Mouse (Mus musculus) embryonic facial prominence, embryonic 14.5 days (tissue): Measurements from ENCODE around the gene Gm39115. TPM values are rescaled to one million over a fixed set of nuclear protein-coding genes. Genes with fewer than 3 reads are reported as not detected.
A peak's percentile ranks its signal among the peaks of the same experiment; 100 is the strongest.

Experiments used
- ATAC-seq: fragments of 200-750 bp; cut with Nextera tagmentation; 2 replicates; pipeline ENCODE4 v1.8.0; 2017; ENCODE audit warnings: low read depth, moderate number of reproducible peaks, moderate TSS enrichment
- DNase-seq: peaks from one replicate; pipeline ENCODE4 v3.0.0-alpha.2; 2015; ENCODE audit warnings: low spot score
- H3K27ac ChIP-seq: fragments of 300-500 bp; sonication (generic); replicated peaks from 2 replicates; pipeline ENCODE4 v1.5.1; 2014; ENCODE audit warnings: low read depth, mild to moderate bottlenecking, low read length, moderate library complexity
- H3K27me3 ChIP-seq: fragments of 300-500 bp; sonication (generic); replicated peaks from 2 replicates; pipeline ENCODE4 v1.6.1; 2014; ENCODE audit warnings: low read length; ENCODE audit not compliant: control insufficient read depth, insufficient read depth
- H3K36me3 ChIP-seq: fragments of 300-500 bp; sonication (generic); 2 replicates; pipeline ENCODE4 v1.6.1; 2014; ENCODE audit warnings: low read length, mixed read lengths; ENCODE audit not compliant: control insufficient read depth, insufficient read depth
- H3K4me1 ChIP-seq: fragments of 300-500 bp; sonication (generic); 2 replicates; pipeline ENCODE4 v1.6.1; 2014; ENCODE audit warnings: antibody characterized with exemption, low read length; ENCODE audit not compliant: control insufficient read depth, insufficient read depth
- H3K4me2 ChIP-seq: fragments of 300-500 bp; sonication (generic); 2 replicates; pipeline ENCODE4 v1.6.1; 2014; ENCODE audit warnings: low read depth, mild to moderate bottlenecking, low read length, moderate library complexity, mixed read lengths
- H3K4me3 ChIP-seq: fragments of 300-500 bp; sonication (generic); 2 replicates; pipeline ENCODE4 v1.5.1; 2014; ENCODE audit warnings: low read depth, mild to moderate bottlenecking, low read length
- H3K9ac ChIP-seq: fragments of 300-500 bp; sonication (generic); 2 replicates; pipeline ENCODE4 v1.6.1; 2014; ENCODE audit warnings: low read depth, mild to moderate bottlenecking, low read length, moderate library complexity, mixed read lengths
- H3K9me3 ChIP-seq: fragments of 300-500 bp; sonication (generic); 2 replicates; pipeline ENCODE4 v1.6.1; 2016; ENCODE audit warnings: low read length; ENCODE audit not compliant: control insufficient read depth
- WGBS: fragments of 180-500 bp; shearing (Covaris S2); extraction: QIAGEN DNeasy Blood & Tissue Kit; methylation state at CpG from one replicate; pipeline ENCODE4 v1.1.7; 2014; 5-methylcytosine and 5-hydroxymethylcytosine counted together
- polyA plus RNA-seq: library from polyadenylated mRNA; unstranded; fragments of >200 nt; fragmentation: Nextera tagmentation; extraction: Ambion mirVana; gene quantifications from 2 replicates; pipeline ENCODE4 v1.2.1, GENCODE M21; 2014

The Gm39115 gene
- polyA plus RNA-seq, 1 experiment from 2014 or later: not detected

DNA sequence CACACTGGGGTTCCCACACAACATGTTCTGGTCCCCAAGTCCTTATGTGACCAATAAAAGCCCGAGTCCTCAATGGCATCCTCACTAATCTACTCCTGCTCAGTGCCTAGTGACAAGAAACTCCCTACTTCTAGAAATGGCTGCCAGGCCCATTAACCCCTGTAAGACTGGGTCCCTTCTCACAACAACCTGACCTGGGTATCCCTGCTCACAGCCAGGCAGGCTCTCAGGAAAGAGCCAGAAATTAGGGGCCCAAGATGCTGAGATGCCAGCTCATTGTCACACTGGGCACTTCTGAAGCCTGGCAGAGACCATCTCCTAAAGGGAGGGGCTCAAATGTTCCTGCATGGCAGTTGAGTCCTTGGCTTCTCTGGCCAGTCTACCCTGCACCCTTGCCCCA, 42.8 kb downstream of the Gm39115 start:
- no peak for ATAC-seq
- peak overlapping the region; percentile 92; the same call in 1 of the 2 replicates for H3K4me2 ChIP-seq
- peaks cover 3% of the 10 kb centered on the region for H3K4me1 ChIP-seq
- no peak for DNase-seq
- H3K27me3 ChIP-seq: peaks cover 89% of the 10 kb centered on the region
- H3K4me3 ChIP-seq: no peak overlapping the region; the same call in 1 of the 2 replicates
- H3K27ac ChIP-seq: no peak overlapping the region
- no peaks in the 10 kb centered on the region for H3K36me3 ChIP-seq
- 41% methylated on average over 1 of the region's 1 CpGs for WGBS
- H3K9ac ChIP-seq: no peak overlapping the region
- H3K9me3 ChIP-seq: no peaks in the 10 kb centered on the region

DNA sequence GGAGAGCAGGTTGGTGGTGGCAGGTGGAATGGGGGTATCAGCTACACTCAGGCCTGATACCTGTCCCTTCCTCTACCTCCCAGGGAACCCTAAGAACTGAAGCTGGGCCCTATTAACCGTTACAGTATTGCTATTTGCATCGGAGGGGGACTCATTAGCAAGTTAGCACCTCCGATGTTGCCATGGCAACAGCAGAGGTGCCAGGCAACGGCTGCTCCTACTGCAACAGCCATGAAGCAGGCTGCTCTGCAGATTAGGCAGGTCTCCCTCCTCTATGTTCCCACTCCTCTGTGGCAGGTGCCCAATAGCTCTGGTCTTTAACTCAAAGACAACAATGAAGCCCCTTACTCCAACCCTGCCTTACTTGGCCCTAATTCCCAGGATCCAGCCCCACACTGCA, 44.0 kb downstream of the Gm39115 start:
- peaks cover 3% of the 10 kb centered on the region for H3K4me1 ChIP-seq
- no peaks in the 10 kb centered on the region for H3K36me3 ChIP-seq
- ATAC-seq: no peak
- no peak for DNase-seq
- no peak overlapping the region for H3K4me3 ChIP-seq
- no peak overlapping the region for H3K27ac ChIP-seq
- no peaks in the 10 kb centered on the region for H3K9me3 ChIP-seq
- H3K9ac ChIP-seq: no peak overlapping the region
- 3% methylated on average over 4 of the region's 4 CpGs for WGBS
- peak overlapping the region; percentile 92; the same call in 1 of the 2 replicates for H3K4me2 ChIP-seq
- peaks cover 83% of the 10 kb centered on the region for H3K27me3 ChIP-seq

- no peak overlapping the region for H3K27ac ChIP-seq
- no peak overlapping the region; the same call in 1 of the 2 replicates for H3K9ac ChIP-seq
- H3K4me3 ChIP-seq: no peak overlapping the region
- ATAC-seq (no peak), DNase-seq (no peak)
- H3K9me3 ChIP-seq: no peaks in the 10 kb centered on the region
- WGBS: 56% methylated on average over 17 of the region's 17 CpGs
- peaks cover 3% of the 10 kb centered on the region for H3K4me1 ChIP-seq
- H3K4me2 ChIP-seq: no peak overlapping the region
- peaks cover 73% of the 10 kb centered on the region for H3K27me3 ChIP-seq
- H3K36me3 ChIP-seq: no peaks in the 10 kb centered on the region
These were observed 46.0 kb downstream of the Gm39115 start for GRCm38 (mm10) chr7:142089648-142090447.

GRCm38 (mm10) chr7:142088886-142089285, 46.9 kb downstream of the Gm39115 start:
- DNase-seq: peak; percentile 80
- Histone ChIP-seq H3K27me3 (peaks cover 73% of the 10 kb centered on the region), H3K27ac (no peak overlapping the region), H3K9ac (no peak overlapping the region), H3K4me1 (peaks cover 7% of the 10 kb centered on the region), H3K4me2 (no peak overlapping the region), H3K36me3 (no peaks in the 10 kb centered on the region), H3K4me3 (no peak overlapping the region), H3K9me3 (no peaks in the 10 kb centered on the region)
- peak; percentile 72; the same call in 1 of the 2 replicates for ATAC-seq
- 4% methylated on average over 5 of the region's 5 CpGs for WGBS

GRCm38 (mm10) chr7:142087069-142087652, 48.7 kb downstream of the Gm39115 start:
- no peak for DNase-seq
- peaks cover 5% of the 10 kb centered on the region; the same call in 1 of the 2 replicates for H3K4me1 ChIP-seq
- WGBS: 69% methylated on average over 1 of the region's 1 CpGs
- 0 out of 2 replicates have a peak, but pooled peaks cover 4% of the 10 kb centered on the region for H3K36me3 ChIP-seq
- H3K9me3 ChIP-seq: no peaks in the 10 kb centered on the region
- H3K27ac ChIP-seq: no peak overlapping the region
- H3K27me3 ChIP-seq: peaks cover 73% of the 10 kb centered on the region
- ATAC-seq: no peak
- no peak overlapping the region for H3K4me3 ChIP-seq
- H3K4me2 ChIP-seq: no peak overlapping the region
- no peak overlapping the region for H3K9ac ChIP-seq

GRCm38 (mm10) chr7:142086159-142086905, 49.5 kb downstream of the Gm39115 start:
- no peak overlapping the region for H3K9ac ChIP-seq
- H3K4me2 ChIP-seq: no peak overlapping the region
- no peak for ATAC-seq
- 0 out of 2 replicates have a peak, but pooled peaks cover 4% of the 10 kb centered on the region for H3K36me3 ChIP-seq
- DNase-seq: no peak
- H3K27me3 ChIP-seq: peaks cover 73% of the 10 kb centered on the region
- WGBS: 90% methylated on average over 4 of the region's 4 CpGs
- no peaks in the 10 kb centered on the region for H3K9me3 ChIP-seq
- H3K27ac ChIP-seq: no peak overlapping the region
- no peak overlapping the region for H3K4me3 ChIP-seq
- H3K4me1 ChIP-seq: peaks cover 5% of the 10 kb centered on the region; the same call in 1 of the 2 replicates

Other genes starting within 250 kb of the Gm39115 start
- gene Tollip, start 217.5 kb downstream of the Gm39115 start, polyA plus RNA-seq: 48.9 and 50.1 TPM in 2 replicates
- gene Brsk2, start 186.3 kb downstream of the Gm39115 start, polyA plus RNA-seq: 1.3 TPM in 2 replicates
- gene Mob2, start 75.0 kb downstream of the Gm39115 start, polyA plus RNA-seq: 65.8 and 68.4 TPM in 2 replicates
- gene Dusp8, start 40.2 kb downstream of the Gm39115 start, polyA plus RNA-seq: 7.1 and 11.1 TPM in 2 replicates
- 0.28 TPM in 1 of 2 replicates, not detected in the other for gene Gm45618, start 15.3 kb downstream of the Gm39115 start, polyA plus RNA-seq
- gene Gm45337, start 8.6 kb upstream of the Gm39115 start, polyA plus RNA-seq: not detected in 2 replicates
- gene Gm29735, start 21.1 kb upstream of the Gm39115 start, polyA plus RNA-seq: not detected in 2 replicates
- gene Gm4553, start 29.7 kb upstream of the Gm39115 start, polyA plus RNA-seq: not detected in 2 replicates
- gene Krtap5-2, start 40.0 kb upstream of the Gm39115 start, polyA plus RNA-seq: not detected in 2 replicates
- gene Gm10153, start 54.4 kb upstream of the Gm39115 start, polyA plus RNA-seq: not detected in 2 replicates
- not detected in 2 replicates for gene Krtap5-3, start 65.3 kb upstream of the Gm39115 start, polyA plus RNA-seq
- gene Gm7579, start 75.8 kb upstream of the Gm39115 start, polyA plus RNA-seq: not detected in 2 replicates
- 0.19 TPM in 1 of 2 replicates, not detected in the other for gene Krtap5-5, start 93.9 kb upstream of the Gm39115 start, polyA plus RNA-seq
- not detected in 2 replicates for gene Gm40460, start 105.0 kb upstream of the Gm39115 start, polyA plus RNA-seq
- not detected in 2 replicates for gene Gm2431, start 122.3 kb upstream of the Gm39115 start, polyA plus RNA-seq
- gene Gm4559, start 138.3 kb upstream of the Gm39115 start, polyA plus RNA-seq: not detected in 2 replicates
- not detected in 2 replicates for gene Krtap5-1, start 161.1 kb upstream of the Gm39115 start, polyA plus RNA-seq
- not detected in 2 replicates for gene Krtap5-4, start 167.5 kb upstream of the Gm39115 start, polyA plus RNA-seq
- gene Ifitm10, start 237.7 kb upstream of the Gm39115 start, polyA plus RNA-seq: 3.0 and 3.3 TPM in 2 replicates
- 0.46 TPM in 1 of 2 replicates, not detected in the other for gene Gm49369, start 246.6 kb upstream of the Gm39115 start, polyA plus RNA-seq